Mouse (Mus musculus): ENCODE data around the gene Steap2. TPM values are rescaled to one million over a fixed set of nuclear protein-coding genes. Genes with fewer than 3 reads are reported as not detected.

Gene Steap2
- polyA plus RNA-seq, 2 experiments, result 3.0 to 5.2 TPM

DNA sequence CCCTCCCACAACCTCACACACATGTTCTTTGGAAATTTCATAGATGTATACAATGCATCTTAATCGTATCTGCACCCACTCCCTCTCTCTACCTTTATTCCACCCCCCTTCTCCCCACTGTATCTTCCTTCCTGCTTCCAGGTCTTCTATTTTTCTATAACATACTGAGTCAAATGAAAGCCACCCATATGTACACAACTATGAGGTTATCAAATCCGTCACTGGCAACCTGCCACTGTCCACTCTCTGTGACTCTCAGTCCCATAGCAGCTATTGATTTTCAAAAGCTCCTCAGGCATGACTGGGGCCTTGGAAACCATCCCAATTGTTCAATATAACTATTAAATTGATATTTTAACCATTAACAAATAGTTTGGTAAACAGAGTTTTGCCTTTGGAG is 36.4 kb downstream of the Steap2 start:
- DNase-seq (ENCODE audit: low read depth in 3 of 3, low spot score in 3 of 3) (no peak), ATAC-seq (ENCODE audit: insufficient read depth) (no peak)

DNA sequence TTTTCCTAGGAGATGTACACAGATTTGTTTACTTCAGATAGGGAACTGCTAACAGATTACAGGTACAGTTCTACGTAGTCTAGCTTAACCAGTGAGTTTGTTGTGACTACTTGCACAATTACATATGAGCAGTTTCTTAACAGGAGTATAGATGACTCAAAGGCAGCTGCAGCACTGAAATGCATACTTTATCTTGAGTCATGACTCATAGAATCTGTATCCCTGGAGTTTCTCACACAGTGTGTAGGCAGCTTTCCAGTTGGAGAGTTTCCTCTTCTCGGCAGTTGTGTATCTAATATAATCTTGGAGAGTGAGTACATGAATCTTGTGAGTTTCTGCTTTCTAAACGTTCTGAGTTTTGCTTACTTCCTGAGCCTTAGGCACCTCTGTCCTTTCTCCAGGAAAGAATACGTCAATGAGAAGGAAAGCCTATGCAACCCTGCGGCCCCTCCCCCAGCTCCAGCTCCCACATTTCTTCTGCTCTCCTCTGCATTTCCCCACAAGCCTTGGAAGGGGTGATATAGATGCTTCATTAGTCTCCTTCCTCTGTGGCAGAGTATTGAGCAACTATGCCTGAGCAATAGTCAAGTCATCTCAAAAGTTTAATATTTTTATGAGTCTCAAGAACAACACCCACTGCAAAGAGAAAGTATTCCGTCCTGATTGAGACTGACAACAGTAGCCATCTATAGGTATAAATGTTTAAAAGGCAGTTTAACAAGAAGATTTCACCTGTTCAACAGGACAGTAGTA is 45.4 kb downstream of the Steap2 start:
- Histone ChIP-seq H3K4me1 (replicated peaks; ENCODE audit: control insufficient read depth in 2 of 2, insufficient read depth in 2 of 2, low read length in 1 of 2) (no peaks in the 10 kb centered on the region), H3K4me2 (ENCODE audit: low read depth) (no peak overlapping the region), H3K36me3 (replicated peaks; ENCODE audit: control insufficient read depth, insufficient read depth, low read depth) (no peaks in the 10 kb centered on the region), H3K4me3 (ENCODE audit: insufficient read depth in 1 of 2, low read depth in 2 of 2, low read length in 2 of 2) (no peak overlapping the region), H3K27ac (no peak overlapping the region), H3K27me3 (ENCODE audit: control insufficient read depth, insufficient read depth, low read length) (no peaks in the 10 kb centered on the region), H3K9me3 (ENCODE audit: control insufficient read depth, low read length) (no peaks in the 10 kb centered on the region), H3K9ac (replicated peaks) (no peak overlapping the region)
- ATAC-seq (ENCODE audit: insufficient read depth) (0 out of 2 replicates have a peak, but pooled peaks have one; percentile 11), DNase-seq (ENCODE audit: low read depth in 3 of 3, low spot score in 3 of 3) (no peak)
- no peak for TF ChIP-seq CTCF (IDR thresholded peaks at IDR 0.05; ENCODE audit: low read depth)
- no peak for TF ChIP-seq EP300 (IDR thresholded peaks at IDR 0.05; ENCODE audit: low read depth)
- WGBS (ENCODE audit: insufficient replicate concordance), result 48% methylated on average over 6 of the region's 6 CpGs

More for the DNA sequence above, 36.4 kb downstream of the Steap2 start:
- no peak overlapping the region for H3K9ac ChIP-seq (replicated peaks)
- H3K4me1 ChIP-seq (replicated peaks; ENCODE audit: control insufficient read depth in 2 of 2, insufficient read depth in 2 of 2, low read length in 1 of 2), result no peaks in the 10 kb centered on the region
- H3K9me3 ChIP-seq (ENCODE audit: control insufficient read depth, low read length), result no peaks in the 10 kb centered on the region
- H3K27ac ChIP-seq, result no peak overlapping the region
- 50% methylated on average over 2 of the region's 2 CpGs for WGBS (ENCODE audit: insufficient replicate concordance)
- no peak overlapping the region for H3K4me3 ChIP-seq (ENCODE audit: insufficient read depth in 1 of 2, low read depth in 2 of 2, low read length in 2 of 2)
- H3K4me2 ChIP-seq (ENCODE audit: low read depth), result no peak overlapping the region
- no peak for TF ChIP-seq CTCF (IDR thresholded peaks at IDR 0.05; ENCODE audit: low read depth)
- no peak for TF ChIP-seq EP300 (IDR thresholded peaks at IDR 0.05; ENCODE audit: low read depth)
- no peaks in the 10 kb centered on the region for H3K36me3 ChIP-seq (replicated peaks; ENCODE audit: control insufficient read depth, insufficient read depth, low read depth)
- H3K27me3 ChIP-seq (ENCODE audit: control insufficient read depth, insufficient read depth, low read length), result no peaks in the 10 kb centered on the region

DNA sequence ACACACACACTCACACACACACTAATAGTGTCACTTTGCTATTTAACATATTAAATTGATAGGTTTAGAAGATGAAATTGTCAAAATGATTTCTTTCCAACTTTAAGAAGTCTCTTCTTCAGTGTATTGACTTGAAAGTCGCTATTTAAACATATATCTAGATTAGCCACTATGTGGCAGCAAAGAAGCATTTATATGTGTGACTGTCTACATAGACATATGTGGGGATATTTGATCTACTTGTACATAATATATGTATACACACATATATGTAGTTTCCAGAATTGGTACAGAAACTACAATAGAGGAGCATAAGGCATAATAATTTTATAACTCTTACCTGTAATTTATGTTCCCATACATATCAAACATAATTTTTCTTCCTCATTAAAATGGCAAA is 48.2 kb downstream of the Steap2 start:
- no peaks in the 10 kb centered on the region for H3K36me3 ChIP-seq (replicated peaks; ENCODE audit: control insufficient read depth, insufficient read depth, low read depth)
- no peak overlapping the region for H3K9ac ChIP-seq (replicated peaks)
- 7% methylated on average over 1 of the region's 1 CpGs for WGBS (ENCODE audit: insufficient replicate concordance)
- no peak overlapping the region for H3K4me2 ChIP-seq (ENCODE audit: low read depth)
- H3K27ac ChIP-seq, result no peak overlapping the region
- TF ChIP-seq EP300 (IDR thresholded peaks at IDR 0.05; ENCODE audit: low read depth) (no peak), CTCF (IDR thresholded peaks at IDR 0.05; ENCODE audit: low read depth) (no peak)
- DNase-seq (ENCODE audit: low read depth in 3 of 3, low spot score in 3 of 3) (no peak), ATAC-seq (ENCODE audit: insufficient read depth) (no peak)
- no peaks in the 10 kb centered on the region for H3K9me3 ChIP-seq (ENCODE audit: control insufficient read depth, low read length)
- H3K4me3 ChIP-seq (ENCODE audit: insufficient read depth in 1 of 2, low read depth in 2 of 2, low read length in 2 of 2), result no peak overlapping the region
- no peaks in the 10 kb centered on the region for H3K4me1 ChIP-seq (replicated peaks; ENCODE audit: control insufficient read depth in 2 of 2, insufficient read depth in 2 of 2, low read length in 1 of 2)
- H3K27me3 ChIP-seq (ENCODE audit: control insufficient read depth, insufficient read depth, low read length), result no peaks in the 10 kb centered on the region

DNA sequence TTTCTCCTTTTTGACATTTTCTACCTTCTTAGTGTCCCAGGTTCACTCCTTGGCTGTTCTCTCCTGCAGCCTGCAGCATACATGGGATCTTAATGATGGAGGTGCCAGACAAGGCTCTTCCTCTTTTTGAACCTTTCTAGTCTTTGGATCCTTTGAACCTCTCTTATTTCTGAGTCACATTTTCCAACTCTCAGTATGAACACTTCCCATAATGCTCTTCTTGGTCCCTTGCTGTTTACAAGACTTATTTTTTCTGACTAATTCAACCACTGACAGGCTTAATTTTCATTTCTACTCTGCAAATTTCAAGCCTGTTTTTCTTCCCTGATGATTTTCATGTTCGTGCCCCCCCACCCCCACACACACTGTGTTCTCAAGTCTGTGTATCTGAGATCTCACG is 55.9 kb downstream of the Steap2 start:
- TF ChIP-seq EP300 (IDR thresholded peaks at IDR 0.05; ENCODE audit: low read depth) (no peak), CTCF (IDR thresholded peaks at IDR 0.05; ENCODE audit: low read depth) (no peak)
- WGBS (ENCODE audit: insufficient replicate concordance), result 37% methylated on average over 2 of the region's 2 CpGs
- Histone ChIP-seq H3K27ac (no peak overlapping the region), H3K4me1 (replicated peaks; ENCODE audit: control insufficient read depth in 2 of 2, insufficient read depth in 2 of 2, low read length in 1 of 2) (no peaks in the 10 kb centered on the region), H3K36me3 (replicated peaks; ENCODE audit: control insufficient read depth, insufficient read depth, low read depth) (no peaks in the 10 kb centered on the region), H3K4me3 (ENCODE audit: insufficient read depth in 1 of 2, low read depth in 2 of 2, low read length in 2 of 2) (no peak overlapping the region), H3K9me3 (ENCODE audit: control insufficient read depth, low read length) (no peaks in the 10 kb centered on the region), H3K4me2 (ENCODE audit: low read depth) (no peak overlapping the region), H3K27me3 (ENCODE audit: control insufficient read depth, insufficient read depth, low read length) (no peaks in the 10 kb centered on the region), H3K9ac (replicated peaks) (no peak overlapping the region)
- ATAC-seq (ENCODE audit: insufficient read depth) (no peak), DNase-seq (ENCODE audit: low read depth in 3 of 3, low spot score in 3 of 3) (no peak)

DNA sequence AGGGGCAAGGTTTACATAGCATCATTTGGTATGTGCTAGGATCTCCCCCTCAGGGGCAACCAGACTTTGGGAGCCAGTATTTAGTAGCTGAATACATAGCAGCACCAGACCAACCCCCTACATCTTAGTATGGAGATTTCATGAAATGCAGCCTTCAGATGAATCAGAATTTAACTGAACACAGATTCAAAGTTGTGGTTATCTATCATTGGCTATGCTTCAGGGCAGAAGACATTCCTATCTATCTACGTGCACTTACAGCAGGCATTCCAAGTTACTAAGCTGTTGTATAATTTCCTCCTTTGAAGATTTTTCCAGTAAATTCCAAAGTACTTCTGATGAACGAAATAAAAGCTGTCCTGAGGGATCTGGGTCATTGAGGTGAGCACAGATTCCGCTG is 68.9 kb downstream of the Steap2 start:
- no peak overlapping the region for H3K4me2 ChIP-seq (ENCODE audit: low read depth)
- 56% methylated on average over 3 of the region's 3 CpGs for WGBS (ENCODE audit: insufficient replicate concordance)
- no peaks in the 10 kb centered on the region for H3K27me3 ChIP-seq (ENCODE audit: control insufficient read depth, insufficient read depth, low read length)
- H3K9me3 ChIP-seq (ENCODE audit: control insufficient read depth, low read length), result no peaks in the 10 kb centered on the region
- ATAC-seq (ENCODE audit: insufficient read depth), result no peak
- no peak overlapping the region for H3K4me3 ChIP-seq (ENCODE audit: insufficient read depth in 1 of 2, low read depth in 2 of 2, low read length in 2 of 2)
- no peak overlapping the region for H3K27ac ChIP-seq
- TF ChIP-seq CTCF (IDR thresholded peaks at IDR 0.05; ENCODE audit: low read depth) (no peak), EP300 (IDR thresholded peaks at IDR 0.05; ENCODE audit: low read depth) (no peak)
- no peaks in the 10 kb centered on the region for H3K36me3 ChIP-seq (replicated peaks; ENCODE audit: control insufficient read depth, insufficient read depth, low read depth)
- no peaks in the 10 kb centered on the region for H3K4me1 ChIP-seq (replicated peaks; ENCODE audit: control insufficient read depth in 2 of 2, insufficient read depth in 2 of 2, low read length in 1 of 2)
- DNase-seq (ENCODE audit: low read depth in 3 of 3, low spot score in 3 of 3), result no peak
- H3K9ac ChIP-seq (replicated peaks), result no peak overlapping the region
